Mouse (Mus musculus) layer of hippocampus, adult 18-20 months (tissue): ENCODE results near the gene Thtpa. TPM values are rescaled to one million over a fixed set of nuclear protein-coding genes. Genes with fewer than 3 reads are reported as not detected.

Experiments used
- DNase-seq, 2 experiments: peaks; one replicate each; pipeline ENCODE4 v3.0.0; 2022; ENCODE audit warnings: low spot score in 2 of 2
- total RNA-seq, 2 experiments: library from RNA; stranded (reverse); gene quantifications; 2 replicates each; pipeline ENCODE4 v1.2.3; 2021

Thtpa gene
- total RNA-seq, 2 experiments from 2014 or later, result 17.8 to 18.3 TPM

- DNase-seq, result no peak
These were observed 16.9 kb upstream of the Thtpa start for GRCm38 (mm10) chr14:55077481-55078365.

- no peak for DNase-seq
These were observed 16.1 kb upstream of the Thtpa start for GRCm38 (mm10) chr14:55078366-55078989.

DNA sequence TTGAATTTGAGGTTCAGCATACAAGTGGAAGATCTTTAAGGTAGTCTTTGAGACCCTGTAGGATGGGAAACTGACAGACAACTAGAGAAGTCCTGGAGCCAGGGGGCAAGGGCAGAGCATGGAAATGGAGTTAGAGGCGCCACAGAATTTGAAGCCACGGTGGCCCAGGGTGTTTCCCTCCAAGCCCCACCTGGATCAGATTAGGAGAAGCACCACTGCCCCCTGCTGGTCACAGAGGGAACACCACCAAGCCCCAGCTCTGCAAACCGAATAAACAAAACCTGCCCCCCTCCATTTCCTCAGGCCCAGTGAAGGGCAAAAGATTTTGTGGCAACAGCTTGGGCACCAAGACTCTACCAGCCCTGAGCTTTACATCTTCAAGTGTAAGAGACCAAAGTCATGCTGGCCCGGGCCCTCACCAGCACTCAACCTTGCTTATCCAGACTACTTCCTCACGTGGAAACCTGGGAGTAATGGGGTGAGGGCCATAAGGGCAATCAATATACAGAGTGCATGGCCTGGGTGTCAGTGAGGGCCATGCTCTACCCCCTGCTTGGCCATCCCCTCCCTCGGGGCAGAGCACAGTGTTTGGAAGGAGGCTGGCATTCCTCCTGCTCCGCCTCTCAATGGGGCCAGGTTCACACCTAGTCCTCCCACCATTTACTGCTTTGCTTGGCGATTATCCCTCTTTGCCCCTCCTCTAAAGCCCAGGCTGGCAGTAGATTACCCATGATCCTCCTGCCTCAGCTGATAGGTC, 15.2 kb upstream of the Thtpa start:
- DNase-seq, result peak in 1 of 2 experiments; percentile 79

- no peak for DNase-seq
These were observed 13.5 kb upstream of the Thtpa start for GRCm38 (mm10) chr14:55081105-55081504.

DNA sequence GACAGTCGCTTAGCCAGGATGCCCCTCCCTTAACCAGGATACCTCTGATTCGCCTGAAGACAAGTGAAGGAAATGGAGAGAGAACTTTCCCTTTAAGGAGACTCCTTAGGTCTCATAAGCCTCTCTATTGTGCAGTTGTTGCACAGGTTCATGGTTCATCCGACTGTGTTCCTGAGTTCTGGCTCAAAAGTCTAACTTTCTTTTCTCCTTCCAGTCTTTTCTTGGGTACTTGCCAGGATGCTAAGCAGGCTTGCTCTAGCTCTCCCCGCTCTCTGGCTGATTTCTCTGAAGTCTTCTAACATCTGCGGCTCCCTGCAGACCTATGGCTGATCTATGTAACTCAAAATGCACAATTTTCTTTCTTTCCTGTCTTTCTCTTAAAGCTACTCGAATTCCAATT, 11.1 kb upstream of the Thtpa start:
- no peak for DNase-seq

GRCm38 (mm10) chr14:55085324-55086008, 9.1 kb upstream of the Thtpa start:
- no peak for DNase-seq

DNA sequence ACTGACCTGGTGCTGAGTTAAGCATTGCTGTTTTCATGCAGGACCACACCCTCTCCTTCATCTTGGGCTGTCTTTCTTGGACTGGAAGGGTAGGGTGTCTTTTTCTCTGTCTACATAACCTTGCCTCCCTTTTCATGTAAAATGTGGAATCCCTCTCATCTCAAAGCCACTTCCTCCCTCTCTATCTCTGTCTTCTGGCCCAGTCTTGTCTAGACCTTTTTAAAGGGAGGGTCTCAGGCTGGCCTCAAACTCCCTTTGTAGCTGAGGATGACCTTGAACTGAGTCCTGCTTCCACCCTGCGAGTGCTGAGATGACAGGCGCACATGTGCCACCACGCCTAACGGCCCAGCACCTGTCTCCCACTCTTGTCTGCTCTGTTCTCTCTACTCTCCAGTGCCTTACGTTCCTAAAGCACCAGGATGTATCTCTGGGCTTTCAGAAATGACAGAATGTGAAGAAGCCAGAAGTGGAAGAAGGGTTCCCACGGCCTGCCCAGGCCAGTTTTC, 8.5 kb upstream of the Thtpa start:
- no peak for DNase-seq

DNA sequence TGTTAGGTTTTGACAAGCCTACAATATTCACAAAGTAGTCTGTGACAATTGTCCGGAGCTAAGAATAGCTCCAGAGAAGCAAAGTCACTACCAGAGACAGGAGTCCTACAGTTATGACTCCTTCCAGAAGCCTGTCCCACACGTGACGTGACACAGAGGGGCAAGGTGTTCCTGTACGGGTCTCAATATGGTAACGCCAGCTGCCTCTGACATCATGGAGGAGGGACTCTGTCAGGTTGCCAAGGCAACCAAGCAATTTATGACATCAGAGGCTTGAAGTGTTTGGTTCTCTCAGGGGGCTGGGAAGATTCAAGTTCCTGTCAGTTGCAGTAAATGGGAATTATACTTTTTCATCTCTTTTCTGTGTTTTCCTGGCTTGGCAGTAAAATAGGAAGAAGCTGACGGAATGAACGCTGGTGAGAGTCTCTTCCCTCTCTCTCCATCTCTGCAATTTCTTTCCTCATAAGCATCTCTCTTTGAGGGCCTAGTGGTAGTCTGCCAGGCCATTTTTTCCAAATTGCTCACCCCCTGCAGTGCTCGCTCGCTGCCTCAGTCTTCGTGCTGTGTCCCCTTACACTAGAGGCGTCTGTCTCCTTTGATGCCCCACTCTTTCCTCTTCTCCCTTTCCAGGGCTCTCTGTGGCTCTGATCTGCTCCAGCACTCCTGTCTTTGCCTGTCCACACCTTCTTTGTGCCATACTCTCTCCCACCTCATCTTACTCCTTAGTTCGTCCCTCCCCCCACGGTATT, 5.2 kb upstream of the Thtpa start:
- DNase-seq, result peak in 1 of 2 experiments; percentile 78

DNA sequence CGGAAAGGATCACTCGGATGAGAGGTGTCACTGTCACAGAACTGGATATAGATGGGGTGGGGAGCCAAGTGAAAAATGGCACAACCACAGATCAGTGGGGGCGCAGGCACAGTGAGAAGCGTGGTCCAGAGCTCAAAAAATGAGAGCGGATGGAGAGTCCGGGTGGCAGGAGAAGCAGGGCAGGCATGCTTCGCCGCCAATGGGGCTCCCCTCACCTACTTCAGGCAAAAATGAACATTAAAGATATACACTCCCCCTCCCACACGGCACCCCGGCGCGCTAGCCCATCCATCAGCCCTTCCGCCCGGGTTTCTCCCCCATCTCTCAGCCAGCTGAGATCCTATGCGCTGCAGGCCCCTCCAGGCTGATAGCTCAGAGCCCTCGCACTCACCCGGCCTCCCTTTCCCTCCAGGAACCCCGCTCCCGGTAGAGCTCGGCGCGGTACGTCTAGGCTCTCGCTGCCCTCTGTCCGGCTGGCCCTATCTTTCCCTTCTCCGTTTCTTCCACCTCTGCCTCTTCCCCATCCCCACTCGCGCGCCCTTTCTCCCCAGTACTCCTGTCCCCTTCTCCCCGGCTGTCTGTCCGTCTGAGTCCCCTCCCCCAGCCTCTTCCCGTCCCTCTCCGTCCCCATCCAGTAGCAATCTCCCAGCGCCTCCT, 3.2 kb upstream of the Thtpa start:
- DNase-seq, result no peak

GRCm38 (mm10) chr14:55092011-55092577, 2.5 kb upstream of the Thtpa start, which contains the start of gene Zfhx2:
Zfhx2 (minus strand) TSS chr14:55092324.
- DNase-seq, result peak; percentile 96 to 98

DNA sequence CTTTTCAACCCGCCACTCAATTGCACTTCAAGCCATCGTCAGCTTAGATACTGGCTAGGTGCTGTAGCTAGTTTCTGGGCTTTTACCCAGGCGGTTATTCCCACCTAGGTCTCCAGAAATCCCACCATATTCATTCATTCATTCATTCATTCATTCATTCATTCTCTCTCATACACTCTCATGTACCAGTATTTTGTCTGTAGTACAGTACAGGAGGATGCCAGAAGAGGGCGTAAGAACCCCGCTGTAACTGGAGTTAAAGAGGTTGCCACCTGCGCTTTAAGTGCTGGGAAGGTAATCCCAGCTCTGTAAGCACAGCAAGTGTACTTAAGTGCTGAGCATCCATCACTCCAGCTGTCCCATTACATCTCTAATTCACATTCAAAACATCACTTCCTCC, 657 bp upstream of the Thtpa start:
- no peak for DNase-seq

DNA sequence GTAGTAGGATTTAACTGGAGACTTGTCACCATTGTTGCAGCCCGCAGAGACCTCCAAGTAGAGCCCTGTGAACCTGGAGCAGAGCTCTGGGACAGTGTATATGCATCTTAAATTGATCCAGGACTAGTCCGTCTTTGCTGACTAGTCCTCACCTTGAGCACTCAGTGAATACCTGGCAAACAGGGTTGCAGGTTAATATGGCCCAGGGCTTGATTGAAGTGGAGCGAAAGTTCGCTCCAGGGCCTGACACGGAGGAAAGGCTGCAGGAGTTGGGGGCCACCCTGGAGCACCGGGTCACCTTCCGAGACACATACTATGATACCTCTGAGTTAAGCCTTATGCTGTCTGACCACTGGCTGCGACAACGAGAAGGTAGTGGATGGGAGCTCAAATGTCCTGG, 679 bp downstream of the Thtpa start:
- DNase-seq, result no peak

DNA sequence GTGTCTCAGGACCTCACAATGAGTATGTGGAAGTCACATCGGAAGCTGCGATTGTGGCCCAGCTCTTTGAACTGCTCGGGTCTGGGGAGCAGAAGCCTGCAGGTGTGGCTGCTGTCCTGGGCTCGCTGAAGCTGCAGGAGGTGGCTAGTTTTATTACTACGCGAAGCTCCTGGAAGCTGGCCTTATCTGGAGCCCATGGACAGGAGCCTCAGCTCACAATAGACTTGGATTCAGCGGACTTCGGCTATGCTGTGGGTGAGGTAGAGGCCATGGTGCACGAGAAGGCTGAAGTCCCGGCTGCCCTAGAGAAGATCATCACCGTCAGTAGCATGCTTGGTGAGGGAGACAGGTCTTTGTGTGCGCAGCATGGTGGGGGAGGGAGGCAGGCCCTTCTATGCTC, 1.1 kb downstream of the Thtpa start:
- no peak for DNase-seq

GRCm38 (mm10) chr14:55096573-55097087, 2.0 kb downstream of the Thtpa start:
- DNase-seq, result no peak

DNA sequence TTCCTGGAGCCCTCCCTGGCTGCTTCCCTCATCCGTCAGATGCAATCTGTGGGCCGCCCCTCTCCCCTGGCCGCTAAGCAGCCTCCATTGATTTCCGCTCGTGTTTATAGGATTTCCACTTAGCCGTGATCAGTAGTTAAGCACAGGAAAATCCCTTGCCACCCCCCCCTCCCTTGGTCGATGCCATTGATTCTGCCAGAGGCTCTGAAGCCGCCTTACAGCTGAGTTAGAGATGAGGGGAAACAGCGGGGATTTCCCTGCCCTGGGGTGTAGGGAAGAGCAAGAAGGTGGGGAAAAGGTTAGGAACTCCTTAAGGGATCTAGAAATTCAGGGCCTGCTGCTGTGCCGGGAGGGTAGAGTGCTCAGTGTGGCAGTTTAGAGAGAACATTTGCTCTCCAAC, 3.1 kb downstream of the Thtpa start:
- no peak for DNase-seq

GRCm38 (mm10) chr14:55098067-55098466, 3.5 kb downstream of the Thtpa start:
- no peak for DNase-seq

GRCm38 (mm10) chr14:55101592-55101991, 7.0 kb downstream of the Thtpa start:
- DNase-seq, result peak in 1 of 2 experiments; percentile 84

DNA sequence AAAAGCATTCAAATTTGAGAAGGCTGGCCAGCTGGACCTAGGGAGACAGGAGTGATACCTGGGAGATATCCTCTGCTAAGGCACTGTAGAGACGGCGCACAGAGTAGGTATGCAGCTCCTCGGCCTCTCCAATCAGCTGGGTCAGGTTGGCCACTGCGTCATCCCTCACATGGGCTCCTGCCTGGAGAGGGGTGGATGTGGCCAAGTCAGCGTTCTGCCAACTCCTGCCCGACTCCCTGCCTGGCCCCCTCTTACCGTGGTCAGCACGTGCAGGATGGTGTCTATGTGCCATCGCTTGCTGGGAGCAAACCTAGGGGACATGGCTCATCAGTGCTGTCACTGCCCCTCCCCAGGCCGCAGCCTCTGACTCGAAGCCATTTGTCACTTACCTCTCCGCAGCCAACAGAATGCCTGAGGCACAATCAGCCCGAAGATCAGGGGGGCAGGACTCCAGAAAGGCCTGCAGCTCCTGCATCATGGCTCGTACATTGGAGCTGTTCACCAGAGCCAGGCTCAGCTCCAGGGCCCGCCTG, 7.7 kb downstream of the Thtpa start:
- no peak for DNase-seq

GRCm38 (mm10) chr14:55104365-55104764, 9.8 kb downstream of the Thtpa start:
- DNase-seq, result no peak
